Mouse (Mus musculus): ENCODE measurements at regions not wholly inside any gene's neighbourhood (a gene's known extent, or its start where the extent isn't known, plus 50 kb on each side); places are given as distances from the start of the nearest gene placed in this dataset.

DNA sequence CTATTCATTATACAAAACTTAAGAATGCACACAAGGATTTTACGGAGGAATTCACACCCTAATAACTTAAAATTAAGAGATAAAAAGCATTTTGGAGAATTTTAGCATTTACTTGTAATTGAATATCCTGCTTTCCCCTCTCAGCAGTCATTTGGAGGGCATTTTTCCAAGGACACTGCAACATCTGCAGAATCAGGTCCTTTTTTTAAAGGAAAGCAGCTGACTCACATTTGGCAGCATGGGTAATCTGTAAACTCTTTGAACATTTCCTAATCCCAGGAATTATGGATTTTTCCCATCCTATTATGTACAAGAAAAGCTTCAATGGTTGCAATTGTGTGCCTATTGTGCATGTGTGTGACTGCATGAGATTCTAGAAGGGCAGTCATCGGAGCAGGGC, 112.0 kb downstream of the Gm19410 start:
- DNase-seq (ENCODE audit: low spot score in 2 of 2), result no peak

DNA sequence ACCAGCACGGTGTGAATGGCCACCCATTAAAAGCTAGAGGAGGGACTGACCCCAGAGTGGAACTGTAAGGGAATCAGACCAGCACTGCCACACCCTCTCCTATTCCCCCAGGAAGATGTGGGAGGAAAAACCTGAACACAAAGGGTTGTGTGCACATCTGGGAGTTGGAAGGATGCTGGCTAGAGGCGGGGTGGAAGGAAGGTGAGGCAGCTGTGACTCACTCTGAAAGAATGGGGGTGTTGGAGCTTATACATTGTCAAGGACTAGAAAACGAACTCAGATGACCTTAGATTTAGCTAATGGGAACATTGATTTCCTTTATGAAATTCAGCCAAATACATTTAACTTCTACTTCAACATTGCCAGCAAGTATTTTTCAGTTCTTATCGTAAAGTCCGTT, 116.2 kb downstream of the Gm19410 start:
- no peak for DNase-seq (ENCODE audit: low spot score in 2 of 2)

GRCm38 (mm10) chr8:35882638-35883455, 117.3 kb downstream of the Gm19410 start:
- no peak for DNase-seq (ENCODE audit: low spot score in 2 of 2)

DNA sequence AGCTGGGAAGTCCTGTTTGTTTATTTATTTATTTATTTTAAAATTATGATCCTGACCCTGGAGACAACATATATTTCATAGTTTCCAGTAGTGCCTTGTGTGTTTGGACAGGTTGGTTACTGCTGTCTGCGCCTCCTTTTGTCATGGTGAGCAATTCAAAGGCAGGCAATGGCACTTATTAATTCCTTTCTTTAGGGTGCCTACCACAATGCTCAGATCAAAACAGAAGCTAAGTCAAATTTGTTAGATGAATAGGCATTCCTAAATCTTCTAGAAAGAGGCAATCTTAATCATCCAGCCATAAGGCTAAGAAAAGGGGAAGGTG, 117.8 kb downstream of the Gm19410 start:
- no peak for DNase-seq (ENCODE audit: low spot score in 2 of 2)

DNA sequence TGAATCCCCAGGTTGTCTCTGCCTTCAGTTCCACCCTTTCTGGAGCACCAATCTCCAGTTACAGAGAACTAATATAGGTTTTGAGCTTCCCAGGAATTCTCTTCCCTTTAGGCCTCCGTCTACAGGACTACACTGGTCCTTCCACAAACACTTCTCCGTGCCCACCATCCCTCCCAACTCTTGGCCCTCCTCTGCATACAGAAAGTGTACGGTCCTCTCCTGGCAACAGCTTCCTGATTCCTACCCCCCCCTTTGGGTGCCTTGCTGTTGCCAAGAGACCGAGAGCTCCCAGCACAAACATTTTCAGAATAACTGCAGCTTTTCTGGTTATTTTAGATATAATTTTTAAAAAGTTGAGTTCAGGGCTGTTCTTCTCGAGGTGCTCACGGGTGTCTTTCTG, 119.0 kb downstream of the Gm19410 start:
- DNase-seq (ENCODE audit: low spot score in 2 of 2), result peak in 1 of 2 experiments; percentile 9

DNA sequence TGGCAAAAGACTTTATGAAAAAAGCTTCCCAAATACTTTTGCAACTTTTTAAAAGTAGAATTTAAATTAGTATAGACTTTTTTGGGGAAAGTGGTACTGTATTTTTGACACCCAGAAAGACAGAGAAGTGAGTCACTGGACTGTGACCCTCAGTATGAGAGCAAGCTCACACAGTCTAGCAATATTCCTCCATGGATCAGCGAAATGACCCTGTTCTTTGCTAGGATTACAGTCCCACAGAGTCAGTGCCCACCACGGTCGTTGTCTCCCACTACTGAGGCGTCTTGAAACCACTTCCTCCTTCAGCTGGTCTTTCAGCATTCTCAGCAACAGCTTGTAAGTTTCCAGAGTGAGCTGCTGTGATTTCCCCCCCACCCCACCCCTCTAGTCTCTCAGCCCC, 124.5 kb downstream of the Gm19410 start:
- no peak for DNase-seq (ENCODE audit: low spot score in 2 of 2)

DNA sequence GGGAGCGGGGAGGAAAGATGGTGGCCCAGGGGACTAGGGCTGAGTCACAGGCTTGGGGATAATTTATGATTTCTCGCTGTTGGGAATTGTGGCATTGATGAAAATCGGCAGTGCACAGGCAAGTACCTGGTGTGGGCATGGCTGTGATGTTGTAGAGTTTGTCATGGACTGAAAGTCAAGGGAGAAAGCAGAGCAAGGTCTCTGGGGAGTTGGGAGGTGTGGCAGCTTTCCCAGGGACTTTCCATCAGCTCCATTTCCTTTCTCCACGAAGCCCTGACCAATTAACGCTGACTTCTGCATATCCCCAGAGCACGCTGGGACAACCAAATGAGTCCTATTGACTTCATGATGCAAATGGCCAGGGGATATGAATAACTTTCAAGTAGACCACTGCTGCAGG, 126.2 kb downstream of the Gm19410 start:
- no peak for DNase-seq (ENCODE audit: low spot score in 2 of 2)

GRCm38 (mm10) chr8:35898493-35898892, 132.9 kb downstream of the Gm19410 start:
- DNase-seq (ENCODE audit: low spot score in 2 of 2), result no peak

DNA sequence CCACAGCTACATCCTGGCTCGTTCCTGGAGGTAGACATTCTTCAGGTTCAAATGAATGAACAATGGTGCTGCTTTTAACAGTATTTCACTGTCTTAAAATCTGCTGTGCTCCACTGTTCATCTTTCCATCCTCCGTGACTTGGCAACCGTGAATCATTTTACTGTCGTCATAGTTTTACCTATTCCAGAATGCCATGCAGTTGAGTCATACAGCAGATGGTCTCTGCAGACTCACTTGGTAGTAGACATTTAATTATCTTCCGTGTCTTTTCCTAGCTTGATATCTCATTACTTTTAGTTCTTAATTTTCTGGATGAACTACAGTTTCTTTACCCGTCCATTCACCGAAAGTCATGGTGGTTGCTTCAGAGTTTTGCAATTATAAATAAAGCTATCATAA, 135.9 kb downstream of the Gm19410 start:
- DNase-seq (ENCODE audit: low spot score in 2 of 2), result peak; percentile 52 to 72

DNA sequence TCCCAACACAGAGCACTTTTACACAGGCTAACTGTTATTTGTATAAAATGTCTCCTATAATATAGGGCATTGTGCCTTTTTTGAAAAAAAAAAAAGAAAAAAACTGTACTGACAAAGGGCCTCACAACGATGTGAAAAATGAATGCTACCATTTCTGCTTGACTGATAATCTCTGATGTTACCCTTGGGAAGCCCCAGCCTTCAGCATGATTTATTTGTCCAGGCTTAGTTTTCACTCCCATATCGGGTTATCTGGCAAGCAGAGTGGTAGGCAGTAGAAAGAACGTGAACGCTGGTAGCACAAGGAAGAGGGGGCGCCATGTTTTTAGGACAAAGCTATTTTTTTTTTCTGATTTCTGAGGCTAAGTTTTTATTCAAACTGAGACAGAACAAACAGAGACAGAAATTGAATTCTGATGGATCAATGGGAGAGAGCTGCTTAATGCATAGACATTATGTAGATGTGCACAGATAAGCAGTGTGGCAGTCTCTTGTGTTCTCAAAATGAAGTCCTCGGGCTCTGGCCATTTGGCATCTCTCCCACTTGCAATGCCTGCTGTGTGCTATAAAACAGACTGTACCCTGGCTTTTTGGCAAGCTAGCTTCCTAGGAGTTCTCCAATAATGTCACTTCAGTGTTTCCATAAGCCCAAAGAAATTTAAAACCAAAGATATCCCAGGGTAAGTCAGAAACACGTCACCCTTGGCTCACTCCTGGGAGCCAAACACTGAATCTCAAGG, 139.3 kb downstream of the Gm19410 start:
- peak in 1 of 2 experiments; percentile 13 for DNase-seq (ENCODE audit: low spot score in 2 of 2)

DNA sequence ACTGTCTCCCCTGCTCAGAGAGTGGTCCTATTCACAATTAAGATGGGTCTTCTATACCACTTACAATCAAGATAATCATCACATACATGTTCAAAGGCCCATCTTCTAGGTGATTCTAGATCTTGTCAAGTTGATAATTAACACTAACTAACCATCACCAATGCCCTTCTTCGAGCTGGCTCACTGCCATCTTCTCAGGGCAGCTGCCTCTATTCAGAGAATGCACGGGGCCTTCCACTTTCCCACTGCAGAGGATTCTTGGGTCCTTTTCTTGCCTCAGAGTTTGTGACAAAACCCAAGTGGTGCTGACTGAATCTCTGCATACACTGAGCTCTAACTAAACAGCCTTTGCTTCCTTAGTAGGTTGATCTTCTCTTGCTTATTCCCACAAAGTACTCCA, 142.4 kb downstream of the Gm19410 start:
- DNase-seq (ENCODE audit: low spot score in 2 of 2), result no peak

- DNase-seq (ENCODE audit: low spot score in 2 of 2), result no peak
These were observed 146.7 kb downstream of the Gm19410 start for GRCm38 (mm10) chr8:35912264-35912663.

DNA sequence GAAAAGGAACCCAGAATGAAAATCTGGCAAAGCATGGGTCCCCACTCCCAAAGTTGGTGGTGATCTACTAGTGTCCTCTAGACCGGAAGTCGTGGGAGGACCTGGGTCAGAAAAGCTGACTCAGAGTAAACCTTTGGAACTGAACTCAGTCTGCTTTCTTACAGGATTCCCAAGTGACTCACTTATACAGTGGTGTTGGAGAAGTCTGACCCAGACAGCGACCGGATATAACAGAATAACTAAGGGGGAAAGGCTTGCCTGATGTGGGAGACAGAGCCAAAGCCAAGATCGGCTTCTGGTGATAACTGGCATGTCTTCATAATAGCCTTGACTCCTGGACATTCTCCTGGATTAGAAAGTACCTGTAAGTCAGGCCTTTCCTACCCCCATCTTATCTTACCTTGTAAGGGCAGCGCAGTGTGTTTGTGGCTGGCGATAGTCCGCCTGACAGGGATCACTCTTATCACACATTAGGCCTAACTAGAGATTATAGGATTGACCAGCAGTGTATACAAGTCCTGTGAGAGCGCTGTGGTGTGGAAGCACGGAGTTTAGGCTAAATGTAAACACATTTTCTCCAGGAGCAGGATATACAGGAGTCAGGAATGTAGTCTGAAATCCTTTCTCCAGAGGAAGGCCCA, 150.4 kb downstream of the Gm19410 start:
- DNase-seq (ENCODE audit: low spot score in 2 of 2), result no peak

DNA sequence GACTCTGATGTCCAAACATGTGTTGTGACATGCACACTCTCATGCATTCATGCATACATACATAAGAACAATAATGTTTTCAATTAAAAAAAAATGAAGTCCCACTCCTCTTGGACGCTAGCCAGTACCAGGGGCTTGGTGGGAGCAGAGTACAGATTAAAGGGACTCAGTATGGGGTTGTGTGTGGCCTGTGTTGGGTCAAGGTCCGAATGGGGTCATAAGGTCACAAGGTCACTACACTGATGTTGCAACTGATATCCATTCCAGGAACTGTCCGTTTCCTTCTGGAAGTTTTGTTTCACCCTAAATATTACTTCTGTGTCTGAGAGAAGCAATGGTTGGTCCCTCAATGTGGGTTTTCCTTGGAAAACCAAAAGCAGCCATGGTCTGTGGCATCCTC, 152.0 kb downstream of the Gm19410 start:
- DNase-seq (ENCODE audit: low spot score in 2 of 2), result no peak

DNA sequence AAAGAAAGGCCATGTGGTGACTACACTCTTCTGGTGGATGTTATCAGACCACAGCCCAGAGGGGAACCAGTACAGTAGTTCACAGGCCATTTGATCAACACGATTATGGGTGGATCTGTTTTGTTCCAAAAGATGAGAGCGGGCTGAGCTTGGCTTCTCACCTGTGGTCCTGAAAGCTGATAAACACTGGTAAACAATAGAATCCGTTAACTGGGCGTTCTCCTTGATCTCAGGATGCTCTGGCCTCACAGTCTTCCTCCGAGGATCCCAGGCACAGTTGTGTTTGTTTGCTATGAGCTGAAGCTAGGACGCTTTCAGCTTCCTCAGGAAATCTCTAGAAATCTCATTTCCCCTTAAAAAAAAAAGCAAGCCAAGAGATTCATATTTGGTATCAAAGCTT, 153.9 kb downstream of the Gm19410 start:
- DNase-seq (ENCODE audit: low spot score in 2 of 2), result no peak

GRCm38 (mm10) chr8:35919859-35920675, 154.5 kb downstream of the Gm19410 start:
- DNase-seq (ENCODE audit: low spot score in 2 of 2), result no peak

DNA sequence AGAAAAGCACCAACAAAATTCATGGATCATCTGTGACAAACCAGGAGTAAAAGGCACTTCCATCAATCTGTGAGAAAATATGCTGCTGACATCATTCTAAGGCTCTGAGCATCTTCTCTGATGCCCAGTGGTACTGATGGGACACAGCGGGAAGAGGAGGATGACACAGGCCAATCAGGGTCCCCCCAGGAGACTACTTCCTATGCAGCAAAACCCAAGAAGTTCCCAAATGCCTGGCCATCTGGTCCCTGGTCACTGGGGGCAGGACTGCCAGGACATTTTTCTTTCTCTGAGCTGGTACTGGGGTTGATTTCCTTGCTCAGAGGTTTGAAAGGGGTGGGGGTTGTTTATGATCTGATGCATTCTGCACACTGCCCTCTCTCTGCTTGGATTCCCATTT, 158.4 kb downstream of the Gm19410 start:
- DNase-seq (ENCODE audit: low spot score in 2 of 2), result no peak

DNA sequence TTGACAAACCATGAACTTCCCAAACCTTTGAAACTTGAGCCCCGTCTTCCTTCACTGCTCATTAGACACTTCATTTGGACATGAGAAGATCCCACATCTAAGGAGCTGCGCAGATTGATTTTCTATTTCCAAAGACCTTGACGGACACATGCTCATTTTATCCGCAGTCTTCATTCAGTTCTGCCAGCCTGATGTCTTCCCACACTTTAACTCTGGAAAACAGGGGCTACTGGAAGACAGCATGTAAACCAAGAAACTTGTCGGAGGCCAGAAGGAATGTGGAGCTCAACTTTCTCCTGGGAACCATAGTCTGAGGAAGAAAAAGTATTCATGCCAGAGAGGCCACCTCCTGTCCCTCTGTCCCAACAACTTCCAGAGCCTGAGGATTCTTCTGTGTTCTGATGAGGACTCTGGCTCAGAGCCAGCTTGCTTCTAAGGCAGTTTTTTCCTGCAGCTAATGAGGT, 161.8 kb downstream of the Gm19410 start:
- DNase-seq (ENCODE audit: low spot score in 2 of 2), result no peak

GRCm38 (mm10) chr8:35930291-35930690, 164.7 kb downstream of the Gm19410 start:
- DNase-seq (ENCODE audit: low spot score in 2 of 2), result no peak

DNA sequence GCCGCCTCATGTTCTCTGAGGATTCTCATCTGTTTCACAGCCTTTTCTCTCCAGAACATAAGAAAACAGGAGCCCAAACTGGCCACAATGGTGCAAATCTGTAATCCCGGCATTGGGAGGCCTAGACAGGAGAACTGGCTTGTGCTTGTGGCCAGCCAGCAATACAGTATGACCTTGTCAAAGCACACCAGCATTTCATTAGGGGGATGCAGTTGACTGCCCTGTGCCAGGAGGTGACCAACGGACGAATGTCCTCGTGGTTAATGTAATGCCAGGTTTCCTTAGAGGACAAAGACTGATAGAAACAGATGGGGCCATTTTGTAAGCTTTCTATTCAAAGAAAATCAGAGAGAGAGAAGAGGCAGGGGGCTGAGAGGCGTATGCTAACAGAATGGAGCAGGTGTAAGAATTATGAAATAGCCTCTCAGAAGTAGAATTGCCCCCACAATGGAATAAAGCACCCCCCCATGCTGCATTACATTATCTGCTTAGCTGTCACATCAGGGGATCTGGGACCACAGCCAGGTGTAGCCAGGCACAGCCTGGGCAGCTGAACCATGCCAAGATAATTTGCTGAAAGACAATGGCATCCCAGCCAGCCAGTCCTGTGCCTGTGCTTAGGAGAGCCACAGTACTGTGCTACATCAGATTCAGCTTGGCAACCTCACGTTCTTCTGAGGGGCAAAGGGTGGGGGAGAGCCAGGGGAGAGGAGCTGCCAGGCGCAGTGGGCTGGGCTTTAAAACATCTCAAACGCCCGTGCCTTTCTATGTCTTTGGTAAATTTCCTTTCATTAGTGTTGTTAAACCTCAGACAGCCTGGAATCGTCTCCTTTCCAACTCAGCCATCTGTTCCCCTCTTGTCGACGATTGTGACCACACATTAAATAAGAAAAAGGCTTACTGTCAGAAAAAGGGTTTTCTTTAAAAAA, 167.9 kb downstream of the Gm19410 start:
- DNase-seq (ENCODE audit: low spot score in 2 of 2), result peak; percentile 80 to 93

Measured in layer of hippocampus, adult 18-20 months (tissue).